Mouse (Mus musculus): Measurements from ENCODE around the gene Grk5.
"Not testable (repeated sequence)": the region's sequence is repeated elsewhere in the genome, so short reads cannot be mapped to it uniquely, and the experiment has no call there.

Grk5 gene

GRCm38 (mm10) chr19:60911653-60912052 lies 22.1 kb downstream of the Grk5 start:
- no peak for DNase-seq (ENCODE audit: low read depth, low spot score)

- no peak for DNase-seq (ENCODE audit: low read depth, low spot score)
These were observed 25.7 kb downstream of the Grk5 start for GRCm38 (mm10) chr19:60915236-60915635.

DNA sequence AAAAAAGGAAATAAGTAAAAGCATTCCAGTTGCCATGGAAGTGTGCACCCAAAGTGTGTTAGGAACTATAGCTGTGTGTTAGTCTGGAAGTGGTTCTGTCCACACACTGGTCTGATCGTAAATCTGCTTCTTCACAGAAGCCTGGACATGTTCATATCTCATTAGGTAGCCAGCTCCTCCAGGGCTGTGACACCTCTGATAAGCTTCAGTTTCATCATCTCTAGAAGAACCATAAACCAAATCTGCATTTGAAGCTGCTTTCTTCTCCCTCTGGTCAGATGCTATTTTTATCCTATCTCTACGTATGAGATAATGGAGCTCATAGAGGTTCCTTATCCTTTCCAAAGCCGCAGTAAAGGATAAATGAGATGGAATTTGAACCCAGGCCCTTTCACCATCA lies 26.3 kb downstream of the Grk5 start:
- no peak for DNase-seq (ENCODE audit: low read depth, low spot score)

DNA sequence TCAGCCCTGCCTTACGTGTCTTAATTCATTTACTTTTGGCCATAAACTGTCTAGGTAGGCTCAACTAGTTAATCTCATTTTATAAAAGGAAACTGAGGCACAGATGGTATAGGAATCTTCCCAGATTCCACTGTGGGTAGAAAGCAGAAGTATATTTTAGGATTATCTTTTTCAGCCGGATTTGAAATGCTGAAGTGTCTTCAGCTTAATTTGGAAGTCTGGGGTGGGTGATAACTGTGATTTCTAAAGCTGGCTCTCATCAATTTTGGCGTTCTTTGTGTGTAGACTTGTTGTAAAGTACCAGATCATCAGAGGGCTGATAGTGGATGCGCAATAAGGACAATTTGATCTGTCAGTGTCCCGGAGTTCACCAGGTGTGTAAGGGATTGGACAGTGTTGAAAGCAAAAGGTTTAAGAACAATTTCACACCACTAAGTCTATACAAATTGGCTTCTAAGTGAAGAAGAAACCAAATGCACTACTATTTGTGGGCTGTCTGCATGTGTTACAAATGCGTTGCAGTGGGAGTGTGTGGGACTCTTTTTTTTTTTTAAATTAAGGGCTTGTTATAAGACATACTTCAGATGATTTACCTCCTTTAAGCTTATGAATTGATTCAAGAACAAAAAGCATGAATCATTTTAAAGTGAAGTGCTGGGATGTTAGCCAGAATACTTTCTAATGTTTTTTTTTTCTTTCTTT lies 27.5 kb downstream of the Grk5 start:
- no peak for DNase-seq (ENCODE audit: low read depth, low spot score)

GRCm38 (mm10) chr19:60924534-60924933 lies 35.0 kb downstream of the Grk5 start:
- not testable (repeated sequence) for DNase-seq (ENCODE audit: low read depth, low spot score)

DNA sequence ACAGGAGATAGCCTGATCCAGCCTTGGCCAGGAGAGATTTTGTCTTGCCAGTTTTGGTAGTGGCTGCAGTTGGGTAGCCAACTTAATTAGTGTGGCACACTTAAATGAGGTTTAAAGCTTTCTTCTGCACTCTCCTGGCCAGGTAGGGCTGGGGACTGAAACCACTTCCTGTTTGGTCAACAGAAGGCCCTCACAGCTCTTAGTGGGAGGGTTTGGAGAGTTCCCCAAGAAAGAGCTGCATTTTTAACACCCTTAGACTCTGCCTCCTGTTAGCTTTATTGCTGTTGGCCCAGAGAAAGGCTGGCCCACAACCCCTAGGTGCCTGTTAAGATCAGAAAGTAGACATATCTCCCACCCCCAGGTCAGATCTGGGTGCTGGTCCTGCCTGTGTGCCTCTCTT lies 45.5 kb downstream of the Grk5 start:
- DNase-seq (ENCODE audit: low read depth, low spot score) = no peak

- no peak for DNase-seq (ENCODE audit: low read depth, low spot score)
These were observed 50.4 kb downstream of the Grk5 start for GRCm38 (mm10) chr19:60939954-60940379.

GRCm38 (mm10) chr19:60940866-60941265 lies 51.3 kb downstream of the Grk5 start:
- DNase-seq (ENCODE audit: low read depth, low spot score) = no peak

DNA sequence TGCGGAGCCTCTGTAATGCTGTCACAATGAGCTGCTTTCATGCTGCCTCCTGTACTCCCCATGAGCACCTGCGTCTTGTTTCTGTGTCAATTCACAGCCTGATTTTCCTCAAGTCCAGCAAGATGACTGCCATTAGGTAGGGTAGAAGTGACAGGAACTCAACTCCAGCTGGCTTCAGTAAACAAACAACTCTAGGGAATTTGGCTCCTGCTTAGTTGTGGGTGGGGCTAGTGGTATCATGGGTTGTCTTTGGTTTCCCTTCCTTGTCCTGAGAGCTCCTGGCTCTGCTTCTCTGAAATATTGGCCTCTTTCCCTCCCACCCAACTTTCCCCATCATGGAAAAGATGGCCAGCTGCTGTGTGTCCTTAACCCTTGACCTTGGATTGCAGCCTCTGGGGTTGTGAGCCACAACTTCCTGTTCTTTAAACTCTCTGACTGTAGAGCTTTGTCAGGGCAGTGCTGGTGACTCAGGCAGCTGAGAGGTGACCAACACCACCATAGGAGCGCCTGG lies 56.3 kb downstream of the Grk5 start:
- no peak for DNase-seq (ENCODE audit: low read depth, low spot score)

GRCm38 (mm10) chr19:60946656-60947055 lies 57.1 kb downstream of the Grk5 start:
- DNase-seq (ENCODE audit: low read depth, low spot score) = no peak

GRCm38 (mm10) chr19:60948996-60949395 lies 59.4 kb downstream of the Grk5 start:
- peak; percentile 8 for DNase-seq (ENCODE audit: low read depth, low spot score)

DNA sequence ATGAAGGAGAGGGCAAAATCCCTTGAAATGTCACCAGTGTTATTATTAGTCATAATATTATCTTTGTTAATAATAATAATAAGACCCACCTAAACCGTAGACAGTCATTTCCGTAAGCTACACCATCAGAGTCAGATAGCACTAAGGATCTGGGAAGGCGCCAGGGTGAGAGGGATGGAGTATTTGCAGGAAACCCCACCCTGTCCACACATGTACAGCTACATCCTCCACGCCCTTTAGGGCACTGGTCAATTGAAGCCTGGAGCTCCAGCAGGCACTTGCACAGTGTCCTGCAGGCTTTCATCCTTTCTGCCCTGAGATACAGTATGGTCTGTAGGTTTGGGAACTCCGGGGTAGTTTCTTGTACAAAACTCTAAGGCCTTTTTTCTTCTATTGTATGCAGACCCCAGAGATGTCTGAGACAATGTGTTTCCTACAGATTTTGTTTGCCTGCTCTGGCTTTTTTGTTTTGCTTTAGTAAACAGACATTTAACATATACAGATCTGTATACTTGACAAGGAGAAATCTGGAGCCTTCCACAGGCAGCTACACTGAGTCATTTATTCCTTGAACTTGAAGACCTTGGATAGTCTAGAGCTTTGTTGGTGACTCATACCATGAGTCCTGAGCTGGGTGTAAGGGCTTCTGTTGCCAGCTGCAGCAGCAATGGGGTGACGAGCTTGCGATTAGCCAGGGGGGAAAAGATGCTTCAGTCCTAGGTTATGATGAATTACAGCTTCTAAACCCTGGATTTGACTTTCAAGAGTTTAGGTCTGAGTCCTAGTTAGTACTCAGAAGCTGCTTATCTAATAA lies 60.7 kb downstream of the Grk5 start:
- DNase-seq (ENCODE audit: low read depth, low spot score) = no peak

- no peak for DNase-seq (ENCODE audit: low read depth, low spot score)
These were observed 65.6 kb downstream of the Grk5 start for GRCm38 (mm10) chr19:60955131-60955530.

GRCm38 (mm10) chr19:60955712-60956111 lies 66.2 kb downstream of the Grk5 start:
- no peak for DNase-seq (ENCODE audit: low read depth, low spot score)

DNA sequence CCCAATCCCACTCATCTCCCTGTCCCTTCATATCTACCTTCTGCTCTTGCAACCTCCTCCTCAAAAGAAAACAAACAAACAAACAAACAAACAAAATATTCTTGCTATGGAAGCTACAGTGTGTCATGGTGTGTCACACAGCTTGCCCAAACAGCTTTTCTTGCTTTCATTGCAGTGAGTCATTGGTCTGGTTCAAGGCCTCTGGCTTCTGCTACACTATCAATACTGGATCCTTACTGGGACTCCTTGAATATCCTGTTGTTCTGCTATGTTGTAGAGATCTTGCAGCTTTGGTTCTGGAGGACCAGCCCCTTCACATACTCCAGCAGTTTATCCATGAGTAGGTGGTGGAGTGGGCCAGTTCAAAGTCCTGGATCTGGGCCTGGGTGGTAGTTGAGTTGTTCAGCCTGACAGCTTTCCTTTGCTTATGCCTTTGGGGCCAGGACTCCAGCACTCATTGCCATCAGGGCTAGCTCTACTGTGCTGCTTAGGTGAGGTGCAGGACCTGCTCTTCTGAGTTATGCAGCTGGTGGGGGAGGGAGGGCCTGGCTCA lies 66.7 kb downstream of the Grk5 start:
- no peak for DNase-seq (ENCODE audit: low read depth, low spot score)

GRCm38 (mm10) chr19:60959706-60960230 lies 70.2 kb downstream of the Grk5 start:
- no peak for DNase-seq (ENCODE audit: low read depth, low spot score)

DNA sequence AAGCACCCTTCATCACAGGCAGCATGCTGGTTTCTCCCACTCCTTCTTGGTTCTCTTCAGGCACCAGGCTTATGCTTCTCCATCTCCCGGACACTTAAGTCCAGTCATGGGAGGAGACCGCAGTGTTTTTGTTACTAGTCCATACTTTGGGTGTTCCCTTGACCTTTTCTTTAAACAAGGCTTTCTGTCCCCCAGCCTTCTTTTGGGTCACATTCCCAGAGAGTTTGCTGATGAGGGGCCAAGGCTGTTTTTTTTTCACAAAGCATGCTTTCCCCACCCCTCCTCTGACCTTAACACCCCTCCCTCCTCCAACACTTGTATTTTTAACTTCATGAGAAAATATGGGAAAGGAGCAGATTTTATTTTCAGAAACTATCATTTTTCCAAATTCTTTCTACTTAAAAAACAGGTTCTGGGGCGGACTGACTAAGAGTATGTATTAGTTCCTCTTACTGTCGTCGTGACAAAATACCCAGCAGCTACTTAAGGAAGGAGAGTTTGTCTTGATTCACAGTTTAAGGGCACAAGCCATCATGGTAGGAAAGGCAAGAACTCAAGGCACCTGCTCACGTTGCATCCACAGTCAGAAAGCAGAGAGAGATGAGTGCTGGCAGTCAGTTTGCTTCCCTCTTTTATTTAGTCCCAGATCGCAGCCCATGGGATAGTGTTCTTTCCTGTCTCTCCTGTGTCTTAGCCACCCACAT lies 73.0 kb downstream of the Grk5 start:
- DNase-seq (ENCODE audit: low read depth, low spot score) = no peak

DNA sequence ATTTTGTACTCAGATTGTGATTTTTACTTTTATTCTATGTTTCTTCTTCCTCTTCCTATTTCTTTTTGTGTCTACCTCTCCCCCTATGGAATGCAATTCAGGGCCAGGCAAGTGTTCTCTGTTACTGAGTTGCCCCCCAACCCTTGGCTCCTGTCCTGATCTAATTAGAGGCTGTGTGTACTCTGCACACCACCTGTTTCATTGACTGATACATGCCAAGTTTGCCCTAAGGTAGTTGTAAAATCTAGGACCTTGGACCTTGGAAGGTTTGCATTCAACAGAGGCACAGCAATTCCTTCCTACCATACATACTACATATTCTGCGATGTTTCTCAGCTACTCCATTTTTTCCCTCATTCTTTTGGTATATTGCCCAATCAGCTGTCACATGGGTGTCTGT lies 78.4 kb downstream of the Grk5 start:
- no peak for DNase-seq (ENCODE audit: low read depth, low spot score)

- DNase-seq (ENCODE audit: low read depth, low spot score) = no peak
These were observed 80.9 kb downstream of the Grk5 start for GRCm38 (mm10) chr19:60970406-60970805.

GRCm38 (mm10) chr19:60971598-60971997 lies 82.0 kb downstream of the Grk5 start:
- no peak for DNase-seq (ENCODE audit: low read depth, low spot score)

DNA sequence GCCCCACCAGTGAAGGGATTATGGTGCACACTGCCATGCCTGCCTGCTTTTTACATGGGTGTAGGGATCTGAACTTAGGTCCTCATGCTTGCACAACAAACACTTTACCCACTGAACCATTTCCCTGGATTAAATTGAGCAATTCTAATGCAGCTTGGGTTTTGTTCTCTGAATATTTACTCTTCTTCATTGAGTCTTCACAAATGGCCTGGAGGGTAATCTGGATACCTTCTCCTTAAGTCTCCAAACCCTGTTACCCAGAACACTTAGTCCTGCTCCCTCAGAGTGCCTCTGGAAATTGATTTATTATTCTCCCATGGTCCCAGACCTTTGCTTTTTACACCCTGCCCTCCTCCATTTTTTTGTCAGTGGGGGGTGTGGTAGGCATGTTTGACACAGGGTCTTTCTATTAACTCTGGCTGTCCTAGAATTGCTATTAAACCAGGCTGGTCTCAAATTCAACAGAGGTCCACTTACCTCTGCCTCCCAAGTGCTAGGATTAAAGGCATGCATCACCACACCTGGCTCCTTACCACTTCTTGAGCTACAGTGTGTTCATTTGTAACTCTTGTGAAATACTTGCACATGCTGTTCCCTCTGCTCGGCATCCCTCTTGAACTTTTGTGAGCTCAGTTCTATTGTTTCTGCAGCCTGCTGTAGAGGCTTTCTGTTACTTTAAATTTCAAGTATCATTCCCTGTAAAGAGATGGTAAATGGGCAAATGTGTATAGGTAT lies 82.9 kb downstream of the Grk5 start:
- no peak for DNase-seq (ENCODE audit: low read depth, low spot score)
